Mouse (Mus musculus): ENCODE results near the gene Sars2. TPM values are rescaled to one million over a fixed set of nuclear protein-coding genes. Genes with fewer than 3 reads are reported as not detected.

Sars2 gene
- polyA plus RNA-seq, 1 experiment: 22.5 TPM

- H3K36me3 ChIP-seq (ENCODE audit: control insufficient read depth, insufficient read depth, low read length, poor library complexity, severe bottlenecking): no peaks in the 10 kb centered on the region
- H3K4me1 ChIP-seq (ENCODE audit: control insufficient read depth, insufficient read depth, low read length): peaks cover 5% of the 10 kb centered on the region
- H3K27me3 ChIP-seq (ENCODE audit: control insufficient read depth, insufficient read depth, low read length, poor library complexity, severe bottlenecking): no peaks in the 10 kb centered on the region
- H3K27ac ChIP-seq (ENCODE audit: insufficient read depth, low read length): no peak overlapping the region
- H3K9me3 ChIP-seq (replicated peaks; ENCODE audit: control insufficient read depth, insufficient read depth, low read length, poor library complexity, severe bottlenecking): no peaks in the 10 kb centered on the region
- H3K9ac ChIP-seq (ENCODE audit: low read depth, poor library complexity, severe bottlenecking): no peak overlapping the region
- no peak overlapping the region for H3K4me3 ChIP-seq (ENCODE audit: low read depth, low read length)
- TF ChIP-seq POLR2A (IDR thresholded peaks at IDR 0.05; ENCODE audit: insufficient read depth, low read length) (no peak), EP300 (IDR thresholded peaks at IDR 0.05; ENCODE audit: insufficient read depth, low read depth, low read length) (no peak), CTCF (IDR thresholded peaks at IDR 0.05; ENCODE audit: low read depth, low read length) (no peak)
These were observed 49.9 kb downstream of the Sars2 start for GRCm38 (mm10) chr7:28791706-28792105.

DNA sequence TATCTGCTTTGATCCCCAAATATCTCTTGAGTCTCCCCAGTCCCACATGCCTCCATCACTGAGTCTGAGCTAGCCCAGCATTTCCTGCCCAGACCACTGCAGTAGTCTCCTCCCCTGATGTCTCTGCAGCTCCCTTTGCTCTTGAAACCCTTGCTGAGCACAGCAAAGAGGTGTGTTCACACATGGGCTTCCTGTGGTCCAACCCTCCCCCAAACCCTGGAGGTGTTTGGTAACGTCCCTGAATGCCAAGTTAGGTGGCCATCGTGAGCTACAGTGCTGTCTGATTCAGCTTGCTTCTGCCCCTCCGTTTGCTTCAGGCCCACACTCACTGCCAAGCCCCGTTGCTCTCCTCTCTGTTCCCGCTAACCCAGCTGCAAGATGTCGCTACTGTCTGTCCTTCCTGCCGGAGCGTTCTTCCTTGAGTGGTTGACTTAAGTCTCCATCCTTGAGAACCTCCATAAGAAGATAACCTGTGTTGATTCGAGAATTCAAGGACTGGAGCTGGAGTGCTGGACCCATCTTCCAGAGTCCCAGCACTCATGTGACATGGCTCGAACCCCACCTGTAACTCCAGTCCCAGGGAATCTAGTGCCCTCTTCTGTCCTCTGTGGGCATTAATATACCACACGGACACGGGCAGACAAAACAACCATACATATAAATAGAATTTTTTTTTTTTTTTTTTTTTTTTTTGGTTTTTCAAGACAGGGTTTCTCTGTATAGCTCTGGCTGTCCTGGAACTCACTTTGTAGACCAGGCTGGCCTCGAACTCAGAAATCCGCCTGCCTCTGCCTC lies 50.8 kb downstream of the Sars2 start:
- Histone ChIP-seq H3K4me3 (ENCODE audit: low read depth, low read length) (peak overlapping the region; percentile 10; the same call in 1 of the 2 replicates), H3K27ac (ENCODE audit: insufficient read depth, low read length) (no peak overlapping the region)
- TF ChIP-seq POLR2A (IDR thresholded peaks at IDR 0.05; ENCODE audit: insufficient read depth, low read length): no peak
- TF ChIP-seq CTCF (IDR thresholded peaks at IDR 0.05; ENCODE audit: low read depth, low read length): peak; percentile 35

GRCm38 (mm10) chr7:28793834-28794233 lies 52.0 kb downstream of the Sars2 start:
- H3K9ac ChIP-seq (ENCODE audit: low read depth, poor library complexity, severe bottlenecking): no peak overlapping the region
- H3K27me3 ChIP-seq (ENCODE audit: control insufficient read depth, insufficient read depth, low read length, poor library complexity, severe bottlenecking): no peaks in the 10 kb centered on the region
- peaks cover 2% of the 10 kb centered on the region for H3K36me3 ChIP-seq (ENCODE audit: control insufficient read depth, insufficient read depth, low read length, poor library complexity, severe bottlenecking)
- no peak overlapping the region for H3K27ac ChIP-seq (ENCODE audit: insufficient read depth, low read length)
- H3K4me1 ChIP-seq (ENCODE audit: control insufficient read depth, insufficient read depth, low read length): peaks cover 7% of the 10 kb centered on the region
- no peak for TF ChIP-seq EP300 (IDR thresholded peaks at IDR 0.05; ENCODE audit: insufficient read depth, low read depth, low read length)
- peak; percentile 41 for TF ChIP-seq CTCF (IDR thresholded peaks at IDR 0.05; ENCODE audit: low read depth, low read length)
- H3K9me3 ChIP-seq (replicated peaks; ENCODE audit: control insufficient read depth, insufficient read depth, low read length, poor library complexity, severe bottlenecking): no peaks in the 10 kb centered on the region
- H3K4me3 ChIP-seq (ENCODE audit: low read depth, low read length): no peak overlapping the region

More for the DNA sequence above, 50.8 kb downstream of the Sars2 start:
- Histone ChIP-seq H3K36me3 (ENCODE audit: control insufficient read depth, insufficient read depth, low read length, poor library complexity, severe bottlenecking) (no peaks in the 10 kb centered on the region), H3K4me1 (ENCODE audit: control insufficient read depth, insufficient read depth, low read length) (peaks cover 7% of the 10 kb centered on the region), H3K9me3 (replicated peaks; ENCODE audit: control insufficient read depth, insufficient read depth, low read length, poor library complexity, severe bottlenecking) (no peaks in the 10 kb centered on the region), H3K27me3 (ENCODE audit: control insufficient read depth, insufficient read depth, low read length, poor library complexity, severe bottlenecking) (no peaks in the 10 kb centered on the region), H3K9ac (ENCODE audit: low read depth, poor library complexity, severe bottlenecking) (no peak overlapping the region)

DNA sequence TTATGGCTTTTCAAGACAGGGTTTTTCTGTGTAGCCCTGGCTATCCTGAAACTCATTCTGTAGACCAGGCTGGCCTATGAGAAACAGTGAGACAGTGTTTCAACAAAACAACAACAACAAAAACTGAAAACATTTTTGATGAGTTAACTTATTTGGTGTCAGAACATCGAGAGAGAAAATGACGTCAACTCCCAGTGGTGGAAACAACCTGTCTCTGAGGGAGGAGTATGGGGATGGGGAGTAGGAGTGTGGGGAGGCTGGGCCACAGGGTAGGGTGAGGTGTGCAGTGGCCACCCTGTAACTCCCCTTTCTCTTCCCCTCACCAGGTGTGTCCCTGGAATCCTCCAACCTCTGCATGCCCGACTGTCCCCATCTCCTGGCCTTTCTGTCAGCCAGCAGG lies 52.7 kb downstream of the Sars2 start:
- H3K36me3 ChIP-seq (ENCODE audit: control insufficient read depth, insufficient read depth, low read length, poor library complexity, severe bottlenecking): peaks cover 4% of the 10 kb centered on the region
- H3K4me1 ChIP-seq (ENCODE audit: control insufficient read depth, insufficient read depth, low read length): peaks cover 7% of the 10 kb centered on the region
- H3K27ac ChIP-seq (ENCODE audit: insufficient read depth, low read length): no peak overlapping the region
- H3K4me3 ChIP-seq (ENCODE audit: low read depth, low read length): no peak overlapping the region
- H3K27me3 ChIP-seq (ENCODE audit: control insufficient read depth, insufficient read depth, low read length, poor library complexity, severe bottlenecking): no peaks in the 10 kb centered on the region
- H3K9ac ChIP-seq (ENCODE audit: low read depth, poor library complexity, severe bottlenecking): no peak overlapping the region
- no peaks in the 10 kb centered on the region for H3K9me3 ChIP-seq (replicated peaks; ENCODE audit: control insufficient read depth, insufficient read depth, low read length, poor library complexity, severe bottlenecking)
- no peak for TF ChIP-seq CTCF (IDR thresholded peaks at IDR 0.05; ENCODE audit: low read depth, low read length)
- no peak for TF ChIP-seq POLR2A (IDR thresholded peaks at IDR 0.05; ENCODE audit: insufficient read depth, low read length)
- no peak for TF ChIP-seq EP300 (IDR thresholded peaks at IDR 0.05; ENCODE audit: insufficient read depth, low read depth, low read length)

GRCm38 (mm10) chr7:28795832-28796231 lies 54.0 kb downstream of the Sars2 start:
- H3K4me3 ChIP-seq (ENCODE audit: low read depth, low read length): peak overlapping the region; percentile 90
- no peaks in the 10 kb centered on the region for H3K27me3 ChIP-seq (ENCODE audit: control insufficient read depth, insufficient read depth, low read length, poor library complexity, severe bottlenecking)
- peaks cover 1% of the 10 kb centered on the region for H3K4me1 ChIP-seq (ENCODE audit: control insufficient read depth, insufficient read depth, low read length)
- H3K9me3 ChIP-seq (replicated peaks; ENCODE audit: control insufficient read depth, insufficient read depth, low read length, poor library complexity, severe bottlenecking): no peaks in the 10 kb centered on the region
- H3K27ac ChIP-seq (ENCODE audit: insufficient read depth, low read length): peak overlapping the region; percentile 62
- H3K36me3 ChIP-seq (ENCODE audit: control insufficient read depth, insufficient read depth, low read length, poor library complexity, severe bottlenecking): peaks cover 5% of the 10 kb centered on the region
- peak overlapping the region; percentile 74 for H3K9ac ChIP-seq (ENCODE audit: low read depth, poor library complexity, severe bottlenecking)
- TF ChIP-seq CTCF (IDR thresholded peaks at IDR 0.05; ENCODE audit: low read depth, low read length) (no peak), EP300 (IDR thresholded peaks at IDR 0.05; ENCODE audit: insufficient read depth, low read depth, low read length) (no peak), POLR2A (IDR thresholded peaks at IDR 0.05; ENCODE audit: insufficient read depth, low read length) (peak; percentile 47)

GRCm38 (mm10) chr7:28796562-28796975 lies 54.8 kb downstream of the Sars2 start:
- no peaks in the 10 kb centered on the region for H3K9me3 ChIP-seq (replicated peaks; ENCODE audit: control insufficient read depth, insufficient read depth, low read length, poor library complexity, severe bottlenecking)
- no peaks in the 10 kb centered on the region for H3K27me3 ChIP-seq (ENCODE audit: control insufficient read depth, insufficient read depth, low read length, poor library complexity, severe bottlenecking)
- TF ChIP-seq EP300 (IDR thresholded peaks at IDR 0.05; ENCODE audit: insufficient read depth, low read depth, low read length) (peak; percentile 37; the same call in 1 of the 2 replicates), POLR2A (IDR thresholded peaks at IDR 0.05; ENCODE audit: insufficient read depth, low read length) (no peak), CTCF (IDR thresholded peaks at IDR 0.05; ENCODE audit: low read depth, low read length) (peak; percentile 97)
- H3K4me3 ChIP-seq (ENCODE audit: low read depth, low read length): peak overlapping the region; percentile 90
- peaks cover 5% of the 10 kb centered on the region for H3K36me3 ChIP-seq (ENCODE audit: control insufficient read depth, insufficient read depth, low read length, poor library complexity, severe bottlenecking)
- peak overlapping the region; percentile 74 for H3K9ac ChIP-seq (ENCODE audit: low read depth, poor library complexity, severe bottlenecking)
- peaks cover 1% of the 10 kb centered on the region for H3K4me1 ChIP-seq (ENCODE audit: control insufficient read depth, insufficient read depth, low read length)
- peak overlapping the region; percentile 62 for H3K27ac ChIP-seq (ENCODE audit: insufficient read depth, low read length)
